Mouse (Mus musculus): ENCODE data around the gene Rabep1.

DNA sequence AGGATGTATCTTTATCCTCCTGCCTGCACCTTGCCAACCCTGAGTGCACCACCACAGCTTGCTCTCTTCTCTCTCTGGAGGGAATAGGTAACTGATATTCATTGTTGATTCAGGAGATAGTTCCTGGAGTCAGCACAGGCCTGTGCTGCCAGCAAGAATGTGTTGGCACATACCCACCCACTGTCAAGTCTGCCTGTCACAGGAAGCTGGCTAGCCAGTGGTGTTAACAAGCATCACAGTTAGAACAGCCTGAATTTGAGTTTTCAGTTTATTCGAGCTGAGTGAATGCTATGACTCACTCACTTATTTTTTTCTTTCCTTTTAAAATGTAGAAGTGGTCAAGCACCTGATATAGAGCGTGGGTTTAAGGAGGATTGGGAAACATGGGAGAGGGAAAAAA is 73.3 kb downstream of the Rabep1 start:
- TF ChIP-seq CTCF (IDR thresholded peaks at IDR 0.05; ENCODE audit: low read depth) = no peak
- TF ChIP-seq EP300 (IDR thresholded peaks at IDR 0.05; ENCODE audit: low read depth) = no peak
